Mouse (Mus musculus) bone marrow macrophage, adult 2 months (primary cell): ENCODE measurements around the gene Nphp3.

Experiments
- CTCF ChIP-seq: IDR thresholded peaks from 2 replicates; pipeline ENCODE4 v1.5.1; 2012; ENCODE audit warnings: low read depth, mild to moderate bottlenecking, low read length, moderate library complexity
- POLR2A ChIP-seq: IDR thresholded peaks from 2 replicates; pipeline ENCODE4 v1.6.1; 2012; ENCODE audit warnings: mild to moderate bottlenecking, low read depth, low read length, borderline replicate concordance

- TF ChIP-seq CTCF = no peak
- no peak for TF ChIP-seq POLR2A
Measured at GRCm38 (mm10) chr9:104075808-104076207, 73.5 kb downstream of the Nphp3 start.
